Mouse (Mus musculus): Measurements from ENCODE around the gene Twist2. TPM values are rescaled to one million over a fixed set of nuclear protein-coding genes. Genes with fewer than 3 reads are reported as not detected.
A peak's percentile ranks its signal among the peaks of the same experiment; 100 is the strongest.

Twist2 gene
- polyA plus RNA-seq, 1 experiment from 2014 or later = 65.0 TPM

- Histone ChIP-seq H3K9ac (no peak overlapping the region), H3K27me3 (no peaks in the 10 kb centered on the region), H3K27ac (no peak overlapping the region), H3K4me1 (peaks cover 33% of the 10 kb centered on the region), H3K4me2 (replicated peaks) (no peak overlapping the region), H3K9me3 (no peaks in the 10 kb centered on the region), H3K4me3 (no peak overlapping the region), H3K36me3 (peaks cover 2% of the 10 kb centered on the region; the same call in 1 of the 2 replicates)
- WGBS = 72% methylated on average over 10 of the region's 10 CpGs
- no peak for ATAC-seq (ENCODE audit: insufficient number of reproducible peaks, insufficient read depth, low FRiP score, low TSS enrichment)
Measured at GRCm38 (mm10) chr1:91820531-91820930, 19.3 kb downstream of the Twist2 start.

- Histone ChIP-seq H3K9me3 (no peaks in the 10 kb centered on the region), H3K9ac (no peak overlapping the region), H3K4me3 (no peak overlapping the region), H3K27ac (no peak overlapping the region), H3K27me3 (no peaks in the 10 kb centered on the region), H3K4me1 (peaks cover 45% of the 10 kb centered on the region), H3K4me2 (replicated peaks) (no peak overlapping the region), H3K36me3 (peaks cover 2% of the 10 kb centered on the region; the same call in 1 of the 2 replicates)
- WGBS = 93% methylated on average over 4 of the region's 4 CpGs
- ATAC-seq (ENCODE audit: insufficient number of reproducible peaks, insufficient read depth, low FRiP score, low TSS enrichment) = no peak
Measured at GRCm38 (mm10) chr1:91822316-91822824, 21.1 kb downstream of the Twist2 start.

- no peaks in the 10 kb centered on the region for H3K9me3 ChIP-seq
- no peaks in the 10 kb centered on the region for H3K27me3 ChIP-seq
- H3K27ac ChIP-seq = 0 out of 2 replicates have a peak overlapping the region, but pooled peaks have one; percentile 46
- H3K4me2 ChIP-seq (replicated peaks) = no peak overlapping the region
- no peak for ATAC-seq (ENCODE audit: insufficient number of reproducible peaks, insufficient read depth, low FRiP score, low TSS enrichment)
- H3K9ac ChIP-seq = no peak overlapping the region
- WGBS = 50% methylated on average over 3 of the region's 3 CpGs
- H3K36me3 ChIP-seq = peaks cover 2% of the 10 kb centered on the region; the same call in 1 of the 2 replicates
- H3K4me3 ChIP-seq = no peak overlapping the region
- peaks cover 45% of the 10 kb centered on the region for H3K4me1 ChIP-seq
Measured at GRCm38 (mm10) chr1:91823530-91823929, 22.3 kb downstream of the Twist2 start.

GRCm38 (mm10) chr1:91823951-91824350, 22.7 kb downstream of the Twist2 start:
- Histone ChIP-seq H3K9me3 (no peaks in the 10 kb centered on the region), H3K27me3 (no peaks in the 10 kb centered on the region), H3K27ac (no peak overlapping the region), H3K4me2 (replicated peaks) (no peak overlapping the region), H3K36me3 (peaks cover 2% of the 10 kb centered on the region; the same call in 1 of the 2 replicates), H3K9ac (no peak overlapping the region), H3K4me1 (peaks cover 45% of the 10 kb centered on the region), H3K4me3 (no peak overlapping the region)
- no peak for ATAC-seq (ENCODE audit: insufficient number of reproducible peaks, insufficient read depth, low FRiP score, low TSS enrichment)
- 84% methylated on average over 7 of the region's 7 CpGs for WGBS

- no peak for ATAC-seq (ENCODE audit: insufficient number of reproducible peaks, insufficient read depth, low FRiP score, low TSS enrichment)
- Histone ChIP-seq H3K9me3 (no peaks in the 10 kb centered on the region), H3K9ac (no peak overlapping the region), H3K4me2 (replicated peaks) (no peak overlapping the region), H3K4me3 (no peak overlapping the region), H3K36me3 (no peaks in the 10 kb centered on the region), H3K27me3 (no peaks in the 10 kb centered on the region), H3K4me1 (peaks cover 44% of the 10 kb centered on the region), H3K27ac (no peak overlapping the region)
- 49% methylated on average over 3 of the region's 4 CpGs for WGBS
Measured at GRCm38 (mm10) chr1:91825261-91825660, 24.0 kb downstream of the Twist2 start.

GRCm38 (mm10) chr1:91831978-91832377, 30.7 kb downstream of the Twist2 start:
- no peak overlapping the region for H3K27ac ChIP-seq
- peaks cover 41% of the 10 kb centered on the region for H3K4me1 ChIP-seq
- no peak for ATAC-seq (ENCODE audit: insufficient number of reproducible peaks, insufficient read depth, low FRiP score, low TSS enrichment)
- 87% methylated on average over 7 of the region's 7 CpGs for WGBS
- H3K9me3 ChIP-seq = no peaks in the 10 kb centered on the region
- no peaks in the 10 kb centered on the region for H3K36me3 ChIP-seq
- H3K4me2 ChIP-seq (replicated peaks) = no peak overlapping the region
- H3K9ac ChIP-seq = no peak overlapping the region
- no peak overlapping the region for H3K4me3 ChIP-seq
- H3K27me3 ChIP-seq = no peaks in the 10 kb centered on the region

- Histone ChIP-seq H3K27me3 (no peaks in the 10 kb centered on the region), H3K4me2 (replicated peaks) (no peak overlapping the region), H3K27ac (no peak overlapping the region), H3K9me3 (no peaks in the 10 kb centered on the region), H3K4me3 (no peak overlapping the region), H3K9ac (no peak overlapping the region), H3K36me3 (peaks cover 10% of the 10 kb centered on the region; the same call in 1 of the 2 replicates), H3K4me1 (peaks cover 21% of the 10 kb centered on the region)
- WGBS = 87% methylated on average over 6 of the region's 6 CpGs
- no peak for ATAC-seq (ENCODE audit: insufficient number of reproducible peaks, insufficient read depth, low FRiP score, low TSS enrichment)
Measured at GRCm38 (mm10) chr1:91839557-91839956, 38.3 kb downstream of the Twist2 start.

GRCm38 (mm10) chr1:91839979-91840378, 38.7 kb downstream of the Twist2 start:
- 82% methylated on average over 6 of the region's 6 CpGs for WGBS
- no peak overlapping the region for H3K27ac ChIP-seq
- no peak for ATAC-seq (ENCODE audit: insufficient number of reproducible peaks, insufficient read depth, low FRiP score, low TSS enrichment)
- no peak overlapping the region for H3K4me2 ChIP-seq (replicated peaks)
- H3K4me1 ChIP-seq = peaks cover 25% of the 10 kb centered on the region
- no peaks in the 10 kb centered on the region for H3K9me3 ChIP-seq
- no peak overlapping the region for H3K4me3 ChIP-seq
- no peak overlapping the region for H3K9ac ChIP-seq
- no peaks in the 10 kb centered on the region for H3K27me3 ChIP-seq
- H3K36me3 ChIP-seq = peaks cover 10% of the 10 kb centered on the region; the same call in 1 of the 2 replicates

- no peak overlapping the region for H3K4me3 ChIP-seq
- WGBS = 41% methylated on average over 4 of the region's 4 CpGs
Measured at GRCm38 (mm10) chr1:91844236-91844635, 43.0 kb downstream of the Twist2 start.

GRCm38 (mm10) chr1:91844681-91845379, 43.6 kb downstream of the Twist2 start:
- no peaks in the 10 kb centered on the region for H3K27me3 ChIP-seq
- 0 out of 2 replicates have a peak, but pooled peaks have one; percentile 50 for ATAC-seq (ENCODE audit: insufficient number of reproducible peaks, insufficient read depth, low FRiP score, low TSS enrichment)
- H3K4me1 ChIP-seq = peaks cover 28% of the 10 kb centered on the region
- peaks cover 20% of the 10 kb centered on the region for H3K36me3 ChIP-seq
- H3K27ac ChIP-seq = peak overlapping the region; percentile 75
- no peak overlapping the region for H3K9ac ChIP-seq
- no peaks in the 10 kb centered on the region for H3K9me3 ChIP-seq
- H3K4me2 ChIP-seq (replicated peaks) = no peak overlapping the region
- H3K4me3 ChIP-seq = no peak overlapping the region
- 27% methylated on average over 8 of the region's 8 CpGs for WGBS

More at GRCm38 (mm10) chr1:91844236-91844635, 43.0 kb downstream of the Twist2 start:
- Histone ChIP-seq H3K4me2 (replicated peaks) (no peak overlapping the region), H3K27me3 (no peaks in the 10 kb centered on the region), H3K4me1 (peaks cover 34% of the 10 kb centered on the region), H3K27ac (peak overlapping the region; percentile 75), H3K9ac (no peak overlapping the region), H3K9me3 (no peaks in the 10 kb centered on the region), H3K36me3 (peaks cover 16% of the 10 kb centered on the region; the same call in 1 of the 2 replicates)
- ATAC-seq (ENCODE audit: insufficient number of reproducible peaks, insufficient read depth, low FRiP score, low TSS enrichment) = no peak

- no peak overlapping the region for H3K9ac ChIP-seq
- no peak overlapping the region for H3K4me3 ChIP-seq
- no peak for ATAC-seq (ENCODE audit: insufficient number of reproducible peaks, insufficient read depth, low FRiP score, low TSS enrichment)
- H3K36me3 ChIP-seq = peaks cover 20% of the 10 kb centered on the region
- no peaks in the 10 kb centered on the region for H3K9me3 ChIP-seq
- H3K4me1 ChIP-seq = peaks cover 27% of the 10 kb centered on the region
- 66% methylated on average over 9 of the region's 9 CpGs for WGBS
- no peak overlapping the region for H3K4me2 ChIP-seq (replicated peaks)
- H3K27ac ChIP-seq = peak overlapping the region; percentile 51
- H3K27me3 ChIP-seq = no peaks in the 10 kb centered on the region
Measured at GRCm38 (mm10) chr1:91845380-91845957, 44.2 kb downstream of the Twist2 start.

GRCm38 (mm10) chr1:91851300-91851699, 50.0 kb downstream of the Twist2 start:
- ATAC-seq (ENCODE audit: insufficient number of reproducible peaks, insufficient read depth, low FRiP score, low TSS enrichment) = no peak
- peaks cover 13% of the 10 kb centered on the region for H3K36me3 ChIP-seq
- WGBS = 89% methylated on average over 7 of the region's 7 CpGs

More at GRCm38 (mm10) chr1:91851300-91851699, 50.0 kb downstream of the Twist2 start:
- H3K9me3 ChIP-seq = no peaks in the 10 kb centered on the region
- H3K4me1 ChIP-seq = no peaks in the 10 kb centered on the region
- no peak overlapping the region for H3K27ac ChIP-seq
- no peak overlapping the region for H3K4me2 ChIP-seq (replicated peaks)
- H3K9ac ChIP-seq = no peak overlapping the region
- H3K27me3 ChIP-seq = no peaks in the 10 kb centered on the region
- no peak overlapping the region for H3K4me3 ChIP-seq

All from embryonic facial prominence, embryonic 12.5 days (tissue).